Mouse (Mus musculus): ENCODE measurements around the gene Il2. TPM values are rescaled to one million over a fixed set of nuclear protein-coding genes. Genes with fewer than 3 reads are reported as not detected.

The Il2 gene
- polyA plus RNA-seq, 1 experiment from 2014 or later, result not detected

Other genes starting within 250 kb of the Il2 start
- not detected in 2 replicates for gene Adad1, start 62.4 kb downstream of the Il2 start, polyA plus RNA-seq (2015; fragmentation: Nextera tagmentation; extraction: Ambion mirVana)
- not detected in 2 replicates for gene Il21, start 106.7 kb upstream of the Il2 start, polyA plus RNA-seq (2015; fragmentation: Nextera tagmentation; extraction: Ambion mirVana)
- gene Bbs12, start 186.6 kb upstream of the Il2 start, polyA plus RNA-seq (2015; fragmentation: Nextera tagmentation; extraction: Ambion mirVana), result 4.0 and 5.1 TPM in 2 replicates
- gene Cetn4, start 186.7 kb upstream of the Il2 start, polyA plus RNA-seq (2015; fragmentation: Nextera tagmentation; extraction: Ambion mirVana), result 2.1 and 3.0 TPM in 2 replicates
- 0.10 and 0.13 TPM in 2 replicates for gene Fgf2, start 222.4 kb upstream of the Il2 start, polyA plus RNA-seq (2015; fragmentation: Nextera tagmentation; extraction: Ambion mirVana)